Mouse (Mus musculus) C2C12 (cell line): ENCODE results near the gene Cpt1a.

Experiments used
- CEBPB ChIP-seq: IDR thresholded peaks from one replicate; pipeline ENCODE4 v1.6.1; 2011; ENCODE audit warnings: low read depth, mild to moderate bottlenecking, control low read depth, moderate library complexity
- CTCF ChIP-seq: IDR thresholded peaks from one replicate; pipeline ENCODE4 v1.5.1; 2011; ENCODE audit not compliant: control insufficient read depth, insufficient read depth, insufficient read length
- MAX ChIP-seq: IDR thresholded peaks from one replicate; pipeline ENCODE4 v1.6.1; 2011; ENCODE audit warnings: mild to moderate bottlenecking, control low read depth
- MYOD1 ChIP-seq: IDR thresholded peaks from one replicate; pipeline ENCODE4 v1.6.1; 2011; ENCODE audit warnings: low read depth; ENCODE audit not compliant: control insufficient read depth, insufficient read length
- MYOG ChIP-seq: IDR thresholded peaks from one replicate; pipeline ENCODE4 v1.6.1; 2011; ENCODE audit not compliant: control insufficient read depth, insufficient read length; ENCODE audit errors: extremely low read depth
- USF1 ChIP-seq: IDR thresholded peaks from one replicate; pipeline ENCODE4 v1.6.1; 2011; ENCODE audit warnings: low read depth, mild to moderate bottlenecking, control low read depth, moderate library complexity

GRCm38 (mm10) chr19:3347784-3348183, 25.6 kb downstream of the Cpt1a start:
- TF ChIP-seq CTCF (no peak), MAX (no peak), USF1 (no peak), MYOD1 (no peak), CEBPB (no peak), MYOG (no peak)
